Mouse (Mus musculus) intestine, postnatal 0 days (tissue): ENCODE results near the gene Gm49405. TPM values are rescaled to one million over a fixed set of nuclear protein-coding genes. Genes with fewer than 3 reads are reported as not detected.
"Not testable (repeated sequence)": the region's sequence is repeated elsewhere in the genome, so short reads cannot be mapped to it uniquely, and the experiment has no call there.

Source experiments
- ATAC-seq: fragments of 200-750 bp; cut with Nextera tagmentation; 2 replicates; pipeline ENCODE4 v1.8.0; 2017; ENCODE audit warnings: mild to moderate bottlenecking, moderate TSS enrichment, moderate library complexity
- H3K27ac ChIP-seq: fragments of 300-500 bp; sonication (generic); 2 replicates; pipeline ENCODE4 v1.5.1; 2014; ENCODE audit warnings: mild to moderate bottlenecking, low read depth, low read length, moderate library complexity
- H3K27me3 ChIP-seq: fragments of 300-500 bp; sonication (generic); replicated peaks from 2 replicates; pipeline ENCODE4 v1.6.1; 2014; ENCODE audit warnings: low read length, mixed read lengths; ENCODE audit not compliant: control insufficient read depth, insufficient read depth
- H3K36me3 ChIP-seq: fragments of 300-500 bp; sonication (generic); 2 replicates; pipeline ENCODE4 v1.6.1; 2014; ENCODE audit warnings: mild to moderate bottlenecking, moderate library complexity; ENCODE audit not compliant: control insufficient read depth, insufficient read depth
- H3K4me1 ChIP-seq: fragments of 300-500 bp; sonication (generic); replicated peaks from 2 replicates; pipeline ENCODE4 v1.6.1; 2014; ENCODE audit warnings: antibody characterized with exemption, low read length, mixed read lengths; ENCODE audit not compliant: control insufficient read depth, insufficient read depth
- H3K4me2 ChIP-seq: fragments of 300-500 bp; sonication (generic); replicated peaks from 2 replicates; pipeline ENCODE4 v1.6.1; 2014; ENCODE audit warnings: low read depth, mild to moderate bottlenecking, moderate library complexity
- H3K4me3 ChIP-seq: fragments of 300-500 bp; sonication (generic); 2 replicates; pipeline ENCODE4 v1.5.1; 2014; ENCODE audit warnings: low read depth, low read length
- H3K9ac ChIP-seq: fragments of 300-500 bp; sonication (generic); 2 replicates; pipeline ENCODE4 v1.6.1; 2014; ENCODE audit warnings: mild to moderate bottlenecking, low read depth, low read length
- H3K9me3 ChIP-seq: fragments of 300-500 bp; sonication (generic); 2 replicates; pipeline ENCODE4 v1.6.1; 2016; ENCODE audit warnings: mixed run types; ENCODE audit not compliant: control insufficient read depth
- CTCF ChIP-seq: sonication (generic); IDR thresholded peaks from 2 replicates; pipeline ENCODE4 v1.5.1; 2016; ENCODE audit warnings: low read depth, mild to moderate bottlenecking, control low read depth, antibody characterized with exemption, moderate library complexity
- WGBS: fragments of 180-500 bp; shearing (Covaris S2); extraction: QIAGEN DNeasy Blood & Tissue Kit; methylation state at CpG from one replicate; pipeline ENCODE4 v1.1.7; 2014; 5-methylcytosine and 5-hydroxymethylcytosine counted together
- polyA plus RNA-seq: library from polyadenylated mRNA; unstranded; fragments of >200 nt; fragmentation: Nextera tagmentation; extraction: Ambion mirVana; gene quantifications from 2 replicates; pipeline ENCODE4 v1.2.1, GENCODE M21; 2015

Gm49405 gene
- polyA plus RNA-seq, 1 experiment from 2014 or later, result 0.42 TPM

- Histone ChIP-seq H3K4me2 (no peak overlapping the region), H3K27me3 (no peaks in the 10 kb centered on the region), H3K27ac (no peak overlapping the region), H3K36me3 (no peaks in the 10 kb centered on the region), H3K9me3 (no peaks in the 10 kb centered on the region), H3K9ac (no peak overlapping the region), H3K4me1 (no peaks in the 10 kb centered on the region), H3K4me3 (no peak overlapping the region)
- peak; percentile 46 for TF ChIP-seq CTCF
- no peak for ATAC-seq
- WGBS, result 80% methylated on average over 11 of the region's 11 CpGs
These were observed 33.9 kb upstream of the Gm49405 start for GRCm38 (mm10) chr19:3966330-3967075.

DNA sequence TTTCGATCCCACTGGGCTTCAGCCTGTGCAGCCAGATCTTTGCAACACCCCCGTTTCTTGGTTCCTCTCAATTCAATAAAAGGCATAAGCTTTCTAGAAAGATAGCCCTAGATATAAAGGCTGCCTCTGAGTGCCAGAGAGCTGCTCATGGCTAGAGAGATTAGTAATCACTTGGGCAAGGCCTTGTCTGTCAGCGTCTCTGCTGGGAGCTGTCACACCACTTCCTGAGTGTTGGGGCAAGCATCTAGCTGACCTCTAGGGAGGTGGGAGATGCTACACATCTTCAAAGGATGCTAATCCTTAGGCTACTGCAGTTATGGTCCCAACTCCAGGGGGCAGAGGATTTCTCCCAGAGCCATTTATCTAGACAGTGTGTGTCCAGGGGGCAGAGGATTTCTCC lies 33.2 kb upstream of the Gm49405 start:
- H3K4me3 ChIP-seq, result no peak overlapping the region
- no peak overlapping the region for H3K27ac ChIP-seq
- no peaks in the 10 kb centered on the region for H3K36me3 ChIP-seq
- no peaks in the 10 kb centered on the region for H3K9me3 ChIP-seq
- TF ChIP-seq CTCF, result no peak
- no peak overlapping the region for H3K4me2 ChIP-seq
- no peak for ATAC-seq
- WGBS, result 65% methylated on average over 3 of the region's 3 CpGs
- no peaks in the 10 kb centered on the region; the same call in 1 of the 2 replicates for H3K4me1 ChIP-seq
- H3K9ac ChIP-seq, result no peak overlapping the region
- no peaks in the 10 kb centered on the region for H3K27me3 ChIP-seq

GRCm38 (mm10) chr19:3972229-3972628 lies 28.2 kb upstream of the Gm49405 start, which contains the start of gene Aldh3b2:
TSS of gene Aldh3b2 (plus strand) at chr19:3972328.
- ATAC-seq, result peak; percentile 78
- H3K9ac ChIP-seq, result peak within 1 kb of the TSS; percentile 31; the same call in 1 of the 2 replicates
- no peak within 1 kb of the TSS for H3K27ac ChIP-seq
- H3K36me3 ChIP-seq, result no peaks in the 10 kb centered on the region
- no peak within 1 kb of the TSS for H3K4me3 ChIP-seq
- H3K27me3 ChIP-seq, result no peaks in the 10 kb centered on the region
- H3K4me1 ChIP-seq, result no peaks in the 10 kb centered on the region; the same call in 1 of the 2 replicates
- no peak for TF ChIP-seq CTCF
- no peak within 1 kb of the TSS for H3K4me2 ChIP-seq
- no peaks in the 10 kb centered on the region for H3K9me3 ChIP-seq
- WGBS, result 17% methylated on average over 9 of the region's 9 CpGs

DNA sequence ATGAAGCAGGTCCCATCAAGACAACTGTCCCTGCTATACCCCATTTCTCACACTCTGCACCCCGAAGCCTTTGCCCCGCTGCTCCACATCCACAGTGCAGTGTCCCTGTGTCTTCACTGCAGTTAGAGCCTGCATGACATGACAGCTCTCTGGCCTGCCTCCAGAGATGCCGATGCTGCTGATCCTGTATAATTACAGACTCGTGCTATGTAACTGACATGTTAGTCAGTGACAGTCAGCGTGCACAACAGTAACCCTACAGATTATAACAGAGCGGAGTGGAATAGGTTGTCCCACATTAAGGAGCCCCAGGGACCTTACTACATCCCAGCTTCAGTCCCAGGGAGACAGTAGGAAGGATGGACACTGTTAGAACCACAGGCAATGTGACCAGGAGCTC lies 25.8 kb upstream of the Gm49405 start:
- not testable (repeated sequence) for ATAC-seq, H3K36me3 ChIP-seq, H3K4me3 ChIP-seq, H3K27ac ChIP-seq, H3K4me2 ChIP-seq, H3K4me1 ChIP-seq, H3K9ac ChIP-seq, H3K27me3 ChIP-seq, H3K9me3 ChIP-seq
- WGBS, result 84% methylated on average over 6 of the region's 6 CpGs

DNA sequence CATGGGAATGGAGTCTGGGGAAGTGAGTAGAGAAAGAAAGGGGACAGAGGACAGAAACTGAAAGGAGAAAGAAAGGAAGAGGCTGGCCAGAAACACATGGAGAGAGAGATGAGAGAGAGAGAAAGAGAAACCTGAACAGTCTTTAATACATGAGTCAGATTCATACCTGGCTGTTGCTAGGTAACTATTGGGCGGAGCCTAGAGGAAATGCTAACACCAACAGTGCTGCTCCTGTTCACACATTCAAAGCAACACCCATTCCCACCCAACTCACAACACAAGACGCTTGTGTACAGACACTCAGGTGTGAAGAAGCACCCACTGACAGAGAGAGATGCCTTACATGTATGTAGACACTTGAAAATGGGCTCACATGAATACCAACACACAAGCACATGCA lies 24.6 kb upstream of the Gm49405 start:
- 54% methylated on average over 2 of the region's 2 CpGs for WGBS
- Histone ChIP-seq H3K36me3 (no peaks in the 10 kb centered on the region), H3K27ac (no peak overlapping the region), H3K4me3 (no peak overlapping the region), H3K9me3 (no peaks in the 10 kb centered on the region), H3K9ac (no peak overlapping the region), H3K4me1 (no peaks in the 10 kb centered on the region; the same call in 1 of the 2 replicates), H3K27me3 (no peaks in the 10 kb centered on the region), H3K4me2 (no peak overlapping the region)
- ATAC-seq, result no peak
- no peak for TF ChIP-seq CTCF

DNA sequence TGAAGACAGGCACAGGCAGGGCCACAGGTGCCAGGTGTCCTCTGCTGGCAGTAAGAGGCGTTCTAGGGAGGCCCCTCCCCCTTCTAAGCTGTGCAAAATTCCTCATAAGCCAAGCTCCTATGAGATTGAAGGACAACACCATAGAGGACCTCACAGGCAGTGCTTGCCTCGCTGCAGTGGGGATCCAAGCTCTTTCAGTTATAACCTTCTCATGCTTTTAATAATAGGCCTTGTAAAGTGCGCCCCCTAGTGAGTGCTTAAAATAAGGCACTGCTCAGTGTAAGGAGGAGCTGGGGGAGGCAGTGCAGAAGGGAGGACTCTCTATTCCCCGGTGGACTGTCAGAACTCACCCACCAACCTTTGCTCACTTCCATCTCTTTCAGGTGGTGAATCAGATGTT lies 20.1 kb upstream of the Gm49405 start:
- peak; percentile 66 for ATAC-seq
- Histone ChIP-seq H3K4me3 (no peak overlapping the region), H3K27me3 (no peaks in the 10 kb centered on the region), H3K4me2 (no peak overlapping the region), H3K4me1 (no peaks in the 10 kb centered on the region; the same call in 1 of the 2 replicates), H3K27ac (no peak overlapping the region), H3K36me3 (no peaks in the 10 kb centered on the region), H3K9ac (no peak overlapping the region), H3K9me3 (no peaks in the 10 kb centered on the region)
- 13% methylated on average over 4 of the region's 4 CpGs for WGBS
- peak; percentile 94 for TF ChIP-seq CTCF
